Mouse (Mus musculus) left cerebral cortex, postnatal 14 days (tissue): Measurements from ENCODE around the gene Hspb3. TPM values are rescaled to one million over a fixed set of nuclear protein-coding genes. Genes with fewer than 3 reads are reported as not detected.

Experiments
- DNase-seq, 2 experiments: peaks; one replicate each; pipeline ENCODE4 v3.0.0; 2021 to 2022; ENCODE audit warnings: low spot score in 2 of 2, mixed read lengths in 1 of 2
- intact Hi-C: fragments of 180-260 bp; cut with DNase I; formaldehyde crosslinking; loops from one replicate; pipeline ENCODE4 v1.15.1; 2025
- long read RNA-seq, 2 experiments: library from polyadenylated mRNA; stranded (forward); transcript quantifications; one replicate each; pipeline ENCODE4 v2.0.0; 2021
- total RNA-seq, 2 experiments: library from RNA; stranded (reverse); gene quantifications; 2 replicates each; pipeline ENCODE4 v1.2.3; 2021

The Hspb3 gene
- total RNA-seq: 10 to 100 TPM in 1 of 2 experiments, 1 to 10 TPM in 1; 9.8 to 14.5 TPM
- long read RNA-seq, experiment 1, partial matches to known transcripts: 0 of 3 reads
- long read RNA-seq, experiment 1, other reads (novel, unspliced or antisense): 0 of 3 reads
- long read RNA-seq, experiment 2, partial matches to known transcripts: 0 of 4 reads
- long read RNA-seq, experiment 2, other reads (novel, unspliced or antisense): 0 of 4 reads

- DNase-seq: peak; percentile 42 to 76
- intact Hi-C loops: no loop called here
Measured at GRCm38 (mm10) chr13:113663151-113663779, at the start of gene Hspb3. Hspb3 (minus strand) TSS chr13:113663676.

- intact Hi-C loops: no loop called here
- DNase-seq: no peak
Measured at GRCm38 (mm10) chr13:113713186-113713585, 49.7 kb upstream of the Hspb3 start.

GRCm38 (mm10) chr13:113706183-113706582 is 42.7 kb upstream of the Hspb3 start:
- intact Hi-C loops: no loop called here
- DNase-seq: no peak

GRCm38 (mm10) chr13:113701185-113701584 is 37.7 kb upstream of the Hspb3 start:
- intact Hi-C loops: no loop called here
- no peak for DNase-seq

GRCm38 (mm10) chr13:113699928-113700327 is 36.5 kb upstream of the Hspb3 start:
- DNase-seq: no peak
- intact Hi-C loops: no loop called here

GRCm38 (mm10) chr13:113699415-113699873 is 36.0 kb upstream of the Hspb3 start:
- intact Hi-C loops: no loop called here
- DNase-seq: peak in 1 of 2 experiments; percentile 49

GRCm38 (mm10) chr13:113696838-113697321 is 33.4 kb upstream of the Hspb3 start:
- intact Hi-C loops: no loop called here
- no peak for DNase-seq

GRCm38 (mm10) chr13:113693383-113693782 is 29.9 kb upstream of the Hspb3 start:
- peak; percentile 55 to 56 for DNase-seq
- intact Hi-C loops: loop anchor here (2.0 to 5.0 kb wide), 2 partner anchors 99 to 171 kb away; partner anchors contain the start of gene Arl15

- no peak for DNase-seq
- intact Hi-C loops: loop anchor here (2.0 to 5.0 kb wide), 2 partner anchors 101 to 173 kb away; partner anchors contain the start of gene Arl15
Measured at GRCm38 (mm10) chr13:113691644-113692043, 28.2 kb upstream of the Hspb3 start.

- intact Hi-C loops: loop anchor here (5.0 kb wide), 1 partner anchor 102 kb away; the partner anchor contains the start of gene Arl15
- DNase-seq: no peak
Measured at GRCm38 (mm10) chr13:113689883-113690282, 26.4 kb upstream of the Hspb3 start.

- intact Hi-C loops: no loop called here
- no peak for DNase-seq
Measured at GRCm38 (mm10) chr13:113686691-113687121, 23.2 kb upstream of the Hspb3 start.

- peak in 1 of 2 experiments; percentile 60 for DNase-seq
- intact Hi-C loops: no loop called here
Measured at GRCm38 (mm10) chr13:113682821-113683220, 19.3 kb upstream of the Hspb3 start.

GRCm38 (mm10) chr13:113680646-113681045 is 17.2 kb upstream of the Hspb3 start:
- DNase-seq: no peak
- intact Hi-C loops: no loop called here

GRCm38 (mm10) chr13:113669459-113670077 is 6.1 kb upstream of the Hspb3 start:
- DNase-seq: peak; percentile 87 to 89
- intact Hi-C loops: loop anchor here (1.0 to 5.0 kb wide), 2 partner anchors 31 to 402 kb away; no protein-coding TSS in a partner anchor

- no peak for DNase-seq
- intact Hi-C loops: no loop called here
Measured at GRCm38 (mm10) chr13:113663883-113664282, 407 bp upstream of the Hspb3 start.

GRCm38 (mm10) chr13:113661826-113662271 is 1.6 kb downstream of the Hspb3 start:
- peak; percentile 26 to 57 for DNase-seq
- intact Hi-C loops: no loop called here

- DNase-seq: peak in 1 of 2 experiments; percentile 36
- intact Hi-C loops: no loop called here
Measured at GRCm38 (mm10) chr13:113660576-113661310, 2.7 kb downstream of the Hspb3 start.

- intact Hi-C loops: no loop called here
- DNase-seq: peak; percentile 48 to 53
Measured at GRCm38 (mm10) chr13:113657204-113657603, 6.3 kb downstream of the Hspb3 start.

- no peak for DNase-seq
- intact Hi-C loops: no loop called here
Measured at GRCm38 (mm10) chr13:113656639-113657038, 6.8 kb downstream of the Hspb3 start.
